Mouse (Mus musculus) brain, embryonic 18.5 days (tissue): ENCODE measurements around the gene Sbds.

Source experiments
- DNase-seq: peaks from one replicate; pipeline ENCODE4 v3.0.0-alpha.2; 2012; ENCODE audit warnings: low read depth, low spot score

Gene Sbds

GRCm38 (mm10) chr5:130200233-130201029, 54.9 kb downstream of the Sbds start:
- DNase-seq = no peak

- DNase-seq = no peak
Observed at GRCm38 (mm10) chr5:130197981-130198380, 57.3 kb downstream of the Sbds start.

GRCm38 (mm10) chr5:130197454-130197853, 57.9 kb downstream of the Sbds start:
- no peak for DNase-seq

GRCm38 (mm10) chr5:130196307-130196706, 59.0 kb downstream of the Sbds start:
- no peak for DNase-seq
